Mouse (Mus musculus) frontal cortex, postnatal 14 days (tissue): Measurements from ENCODE around the gene Ctc1.
"Not testable (repeated sequence)": the region's sequence is repeated elsewhere in the genome, so short reads cannot be mapped to it uniquely, and the experiment has no call there.

Source experiments
- DNase-seq, 2 experiments: peaks; one replicate each; pipeline ENCODE4 v3.0.0; 2022; ENCODE audit warnings: low spot score in 2 of 2

Gene Ctc1

GRCm38 (mm10) chr11:69015644-69016441 is at the start of gene Ctc1:
Gene Ctc1, plus strand, starts transcription at chr11:69015911.
- DNase-seq, result peak; percentile 81 to 85

GRCm38 (mm10) chr11:68966554-68966953 is 49.2 kb upstream of the Ctc1 start:
- no peak for DNase-seq

- peak; percentile 84 to 89 for DNase-seq
Observed at GRCm38 (mm10) chr11:68967337-68968282, 48.1 kb upstream of the Ctc1 start, which contains the start of gene Slc25a35. Gene Slc25a35, plus strand, starts transcription at chr11:68968131.

GRCm38 (mm10) chr11:68968752-68969151 is 47.0 kb upstream of the Ctc1 start:
- DNase-seq, result no peak

GRCm38 (mm10) chr11:68970232-68970631 is 45.5 kb upstream of the Ctc1 start:
- no peak for DNase-seq

- peak; percentile 65 to 73 for DNase-seq
Observed at GRCm38 (mm10) chr11:68973250-68974058, 42.3 kb upstream of the Ctc1 start.

- DNase-seq, result no peak
Observed at GRCm38 (mm10) chr11:68974059-68974450, 41.7 kb upstream of the Ctc1 start.

GRCm38 (mm10) chr11:68975085-68975484 is 40.6 kb upstream of the Ctc1 start, which contains the start of gene Rangrf:
Gene Rangrf, minus strand, starts transcription at chr11:68975185.
- no peak for DNase-seq

GRCm38 (mm10) chr11:68975601-68976000 is 40.1 kb upstream of the Ctc1 start:
- DNase-seq, result no peak

- no peak for DNase-seq
Observed at GRCm38 (mm10) chr11:68979320-68979733, 36.4 kb upstream of the Ctc1 start.

GRCm38 (mm10) chr11:68980919-68981318 is 34.8 kb upstream of the Ctc1 start:
- DNase-seq, result no peak

- peak in 1 of 2 experiments; percentile 69 for DNase-seq
Observed at GRCm38 (mm10) chr11:68982639-68983369, 32.9 kb upstream of the Ctc1 start.

- no peak for DNase-seq
Observed at GRCm38 (mm10) chr11:68987365-68987882, 28.3 kb upstream of the Ctc1 start.

- DNase-seq, result no peak
Observed at GRCm38 (mm10) chr11:68988341-68988740, 27.4 kb upstream of the Ctc1 start.

GRCm38 (mm10) chr11:68993122-68993521 is 22.6 kb upstream of the Ctc1 start:
- no peak for DNase-seq

GRCm38 (mm10) chr11:68994377-68994776 is 21.3 kb upstream of the Ctc1 start:
- no peak for DNase-seq

GRCm38 (mm10) chr11:68997080-68997479 is 18.6 kb upstream of the Ctc1 start:
- DNase-seq, result no peak

- DNase-seq, result not testable (repeated sequence)
Observed at GRCm38 (mm10) chr11:69002782-69003181, 12.9 kb upstream of the Ctc1 start.

GRCm38 (mm10) chr11:69003592-69003991 is 12.1 kb upstream of the Ctc1 start:
- DNase-seq, result no peak

- DNase-seq, result no peak
Observed at GRCm38 (mm10) chr11:69005193-69005592, 10.5 kb upstream of the Ctc1 start.

GRCm38 (mm10) chr11:69006575-69006974 is 9.1 kb upstream of the Ctc1 start:
- not testable (repeated sequence) for DNase-seq
